Mouse (Mus musculus) right cerebral cortex, postnatal 14 days (tissue): ENCODE data around the gene Usp30.
A peak's percentile ranks its signal among the peaks of the same experiment; 100 is the strongest.

Experiments used
- DNase-seq: peaks from one replicate; pipeline ENCODE4 v3.0.0; 2022

Gene Usp30

DNA sequence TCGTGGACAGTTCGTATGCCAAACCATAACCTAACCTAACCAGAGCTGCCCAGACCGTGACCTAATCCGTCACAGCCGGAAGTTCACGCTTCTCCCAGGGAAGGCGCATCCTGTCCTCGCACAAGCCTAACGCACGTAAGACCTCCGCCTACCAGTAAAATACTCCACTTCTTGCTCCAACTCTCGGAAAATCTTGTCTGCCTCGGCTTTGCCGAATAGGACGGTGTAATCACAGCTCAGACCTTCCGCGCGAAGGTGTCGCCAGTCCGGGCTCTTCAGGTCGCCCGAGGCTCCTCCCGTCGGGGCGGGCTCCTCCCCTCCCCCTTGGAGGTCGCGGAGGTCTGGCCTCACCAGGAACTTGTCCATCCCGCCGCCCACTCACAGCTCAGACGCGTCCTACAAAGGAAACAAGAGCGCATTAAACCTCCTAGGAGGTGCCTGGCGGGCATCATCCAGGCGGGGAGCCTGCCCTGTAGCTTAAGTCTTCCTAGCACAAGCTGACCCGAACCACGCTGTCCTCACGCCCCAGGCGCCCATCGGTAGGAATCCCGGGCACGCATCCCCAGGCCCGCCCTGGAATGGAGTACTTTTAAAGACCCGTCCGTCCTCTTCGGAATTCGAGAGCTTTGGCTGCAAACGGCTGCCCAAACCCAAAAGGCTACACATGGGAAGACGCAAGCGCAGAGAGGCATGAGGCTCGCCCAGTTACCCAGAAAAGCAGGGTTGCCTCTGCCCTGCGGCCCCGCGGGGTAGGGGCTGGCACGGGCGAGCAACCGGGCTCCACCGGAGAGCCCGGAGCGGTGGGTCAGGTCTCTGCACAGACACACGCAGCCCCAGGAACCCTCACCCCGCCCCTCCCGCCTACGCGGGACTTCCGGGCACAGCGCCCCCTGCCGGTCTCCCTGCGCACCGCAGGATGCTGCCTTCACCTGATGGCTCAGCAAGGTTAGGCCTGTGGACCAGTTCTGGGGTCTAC, 62.4 kb downstream of the Usp30 start, which contains the start of gene Alkbh2:
TSS of gene Alkbh2 (minus strand) at position 845 of the 976 bp plus-strand sequence.
- peak; percentile 78 for DNase-seq

DNA sequence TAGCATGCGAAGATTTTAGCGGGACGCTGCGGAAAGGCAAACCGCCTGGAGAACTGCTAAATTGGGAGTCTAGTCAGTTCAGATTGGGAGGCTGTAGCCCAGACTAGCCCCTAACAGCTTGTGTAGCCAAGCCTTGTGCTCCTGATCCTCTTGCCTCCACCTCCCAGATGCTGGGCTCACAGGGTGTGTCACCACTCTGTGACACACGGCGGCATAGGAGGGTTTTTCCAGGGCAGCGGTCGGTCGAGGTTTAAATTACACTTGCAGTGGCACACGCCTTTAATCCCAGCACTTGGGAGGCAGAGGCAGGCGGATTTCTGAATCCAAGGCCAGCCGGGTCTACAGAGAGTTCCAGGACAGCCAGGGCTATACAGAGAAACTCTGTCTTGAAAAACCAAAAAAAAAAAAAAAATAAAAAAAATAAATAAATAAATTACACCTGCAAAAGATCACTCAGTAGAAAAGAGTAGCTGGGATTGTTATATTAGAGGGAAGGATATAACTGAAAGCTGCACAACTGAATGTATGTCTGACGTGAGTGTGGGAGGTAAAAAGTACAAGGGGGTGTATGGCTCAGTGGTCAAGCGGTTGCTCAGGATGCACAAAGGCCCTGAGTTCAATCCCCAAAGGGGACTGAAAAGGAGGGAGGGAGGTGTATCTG, 64.4 kb downstream of the Usp30 start:
- no peak for DNase-seq

DNA sequence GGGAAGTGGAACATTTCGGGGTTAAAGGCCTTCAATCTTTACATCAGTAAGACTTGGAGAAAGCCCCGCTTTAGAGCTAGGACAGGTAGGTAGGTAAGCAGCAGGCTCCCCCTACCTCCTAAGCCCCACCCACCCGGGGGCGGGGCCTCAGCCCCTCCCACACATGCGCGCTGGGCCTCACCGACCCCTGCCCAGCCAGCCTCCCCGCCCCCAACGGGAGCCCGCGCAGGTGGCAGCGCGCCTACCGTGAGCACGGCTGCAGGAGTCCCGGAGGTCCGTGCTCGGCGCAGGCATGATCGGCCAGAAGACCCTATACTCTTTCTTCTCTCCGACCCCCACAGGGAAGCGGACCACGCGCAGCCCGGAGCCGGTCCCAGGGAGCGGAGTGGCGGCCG, 64.9 kb downstream of the Usp30 start, which contains the start of gene Ung:
TSS of gene Ung (plus strand) at position 176 of the 395 bp plus-strand sequence.
- DNase-seq, result peak; percentile 37

DNA sequence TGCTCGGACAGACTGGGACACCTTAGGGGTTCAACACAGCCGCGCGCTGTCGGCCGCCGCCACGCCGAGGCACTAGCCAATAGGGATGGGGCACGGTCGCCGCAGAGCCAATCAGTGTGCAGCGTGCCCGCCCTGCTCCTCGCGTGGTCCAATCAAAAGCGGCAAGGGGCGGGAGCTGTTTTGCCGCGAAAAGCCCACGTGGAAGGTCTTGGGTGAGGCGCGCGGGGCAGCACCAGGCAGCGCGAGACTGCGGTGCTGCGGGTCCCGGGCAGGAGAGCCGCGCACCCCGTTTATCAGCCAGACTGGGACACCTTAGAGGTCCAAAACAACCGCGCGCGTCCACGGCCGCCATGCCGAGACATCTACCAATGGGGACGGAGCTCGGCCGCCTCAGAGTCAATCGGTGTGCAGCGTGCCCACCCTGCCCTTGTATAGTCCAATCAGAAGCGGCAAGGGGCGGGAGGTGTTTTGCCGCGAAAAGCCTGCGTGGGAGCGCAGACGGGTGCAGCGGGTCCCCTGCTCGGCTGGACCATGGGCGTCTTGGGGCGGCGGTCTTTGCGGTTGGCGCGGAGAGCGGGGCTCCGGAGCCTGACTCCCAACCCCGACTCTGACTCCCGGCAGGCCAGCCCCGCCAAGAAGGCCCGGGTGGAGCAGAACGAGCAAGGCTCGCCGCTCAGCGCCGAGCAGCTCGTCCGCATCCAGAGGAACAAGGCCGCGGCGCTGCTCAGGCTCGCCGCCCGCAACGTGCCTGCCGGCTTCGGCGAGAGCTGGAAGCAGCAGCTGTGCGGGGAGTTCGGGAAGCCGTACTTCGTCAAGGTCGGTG, 65.6 kb downstream of the Usp30 start:
- DNase-seq, result peak; percentile 94

DNA sequence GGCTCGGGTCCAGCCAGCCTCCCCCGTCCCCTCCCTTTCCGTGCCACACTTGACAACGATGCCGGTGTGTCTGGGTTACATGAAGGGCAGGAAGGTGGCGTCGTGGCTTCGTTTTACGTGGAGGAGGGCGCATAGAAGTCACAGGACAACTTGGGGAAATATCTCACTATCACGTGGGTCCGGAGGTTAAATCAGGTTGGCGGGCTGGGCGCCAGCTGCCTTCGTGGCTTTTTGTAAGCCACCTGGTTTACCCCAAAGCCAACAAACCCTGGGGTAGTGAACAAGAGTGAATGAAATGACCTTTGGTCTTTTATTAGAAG, 66.2 kb downstream of the Usp30 start:
- DNase-seq, result peak; percentile 39

DNA sequence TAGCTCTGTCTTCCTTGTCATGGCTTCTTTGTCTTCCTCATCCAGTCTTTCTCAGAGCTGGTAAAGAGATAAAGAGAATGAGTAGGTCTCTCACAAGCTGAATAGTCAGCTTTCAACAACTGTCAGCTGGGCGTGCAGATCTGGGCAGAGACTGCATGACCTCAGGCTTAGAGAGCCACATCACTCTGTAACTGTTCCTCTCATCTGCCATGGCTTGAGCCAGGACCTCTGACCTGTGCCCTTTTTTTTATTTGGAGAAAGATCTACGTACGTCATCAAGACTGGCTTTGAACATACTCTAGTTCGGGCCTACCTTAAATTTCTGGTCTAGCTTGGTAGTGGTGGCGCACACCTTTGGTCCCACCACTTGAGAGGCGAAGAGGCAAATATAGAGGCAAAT, 67.6 kb downstream of the Usp30 start:
- DNase-seq, result no peak

DNA sequence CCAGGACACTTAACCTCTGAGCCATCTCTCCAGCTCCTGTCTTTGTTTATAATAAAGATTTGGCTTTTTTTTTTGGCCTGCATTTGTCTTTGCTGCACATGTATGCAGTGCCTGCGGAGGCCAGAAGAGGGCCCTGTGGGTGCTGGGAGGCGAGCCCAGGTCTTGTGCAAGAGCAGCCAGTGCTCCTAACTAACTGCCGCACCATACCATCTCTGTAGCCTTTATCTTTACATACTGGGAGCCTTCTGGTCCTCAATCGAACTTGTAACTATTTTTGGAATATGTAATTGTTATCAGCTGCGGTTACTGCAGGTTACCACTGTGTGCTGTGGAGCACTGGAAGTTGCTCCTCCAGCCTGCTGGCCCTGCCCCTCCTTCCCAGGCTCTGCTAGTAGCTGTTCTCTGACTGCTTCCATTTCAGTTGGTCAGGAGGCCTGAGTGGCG, 68.9 kb downstream of the Usp30 start:
- peak; percentile 56 for DNase-seq

DNA sequence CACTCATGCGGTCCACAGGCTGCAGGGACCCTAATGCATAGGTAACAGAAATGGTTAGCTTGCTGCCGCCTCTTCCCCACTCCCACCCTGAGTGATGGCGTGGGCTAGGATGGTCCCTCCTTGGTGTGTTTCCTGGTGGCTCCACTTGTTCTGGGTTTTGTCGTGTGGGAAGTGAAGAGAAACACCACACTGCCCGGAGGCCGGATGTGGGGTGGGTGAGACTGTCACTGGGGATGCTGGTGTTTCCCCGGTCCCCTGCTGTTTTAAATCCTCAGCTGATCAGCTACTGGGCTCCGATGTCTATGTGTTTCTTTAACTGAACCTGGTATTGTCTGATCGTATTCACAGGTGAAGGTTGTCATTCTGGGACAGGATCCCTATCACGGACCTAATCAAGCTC, 70.3 kb downstream of the Usp30 start:
- no peak for DNase-seq

DNA sequence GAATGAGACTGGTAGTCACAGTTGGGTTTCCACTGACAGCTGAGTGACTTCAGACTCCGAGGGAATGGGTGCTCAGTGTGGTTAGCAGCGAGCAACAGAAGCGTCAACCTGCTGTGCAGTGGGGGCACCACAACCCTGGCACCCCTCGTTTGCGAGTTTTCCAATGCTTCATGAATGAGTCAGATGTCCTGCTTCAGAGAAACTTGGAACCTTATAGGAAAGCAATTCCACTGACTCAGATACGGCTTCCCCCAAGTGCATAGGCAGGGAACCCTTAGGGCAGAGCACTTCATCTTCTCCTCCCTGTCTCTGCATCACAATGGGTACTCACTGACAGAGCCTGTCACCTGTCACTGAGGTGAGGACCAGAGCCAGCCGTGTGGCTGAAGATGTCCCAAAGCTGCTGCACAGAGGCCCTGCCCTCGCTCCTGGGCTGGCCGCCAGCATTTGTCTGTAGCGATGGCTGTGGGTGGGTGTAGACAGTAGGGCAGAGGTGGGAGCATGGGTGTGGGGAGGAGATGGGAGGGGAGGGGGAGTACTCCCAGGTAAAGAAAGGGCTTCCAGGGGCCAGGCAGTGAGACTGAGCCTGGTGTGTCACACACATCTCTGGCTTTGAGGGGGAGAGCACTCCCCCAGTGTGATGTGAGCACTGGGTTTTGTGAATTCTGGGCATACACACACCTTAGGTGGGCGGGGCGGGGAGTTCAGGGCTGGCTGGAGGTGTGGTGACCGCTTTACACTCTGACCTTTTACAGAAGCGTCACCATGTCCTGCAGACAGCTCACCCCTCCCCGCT, 72.4 kb downstream of the Usp30 start:
- DNase-seq, result no peak

DNA sequence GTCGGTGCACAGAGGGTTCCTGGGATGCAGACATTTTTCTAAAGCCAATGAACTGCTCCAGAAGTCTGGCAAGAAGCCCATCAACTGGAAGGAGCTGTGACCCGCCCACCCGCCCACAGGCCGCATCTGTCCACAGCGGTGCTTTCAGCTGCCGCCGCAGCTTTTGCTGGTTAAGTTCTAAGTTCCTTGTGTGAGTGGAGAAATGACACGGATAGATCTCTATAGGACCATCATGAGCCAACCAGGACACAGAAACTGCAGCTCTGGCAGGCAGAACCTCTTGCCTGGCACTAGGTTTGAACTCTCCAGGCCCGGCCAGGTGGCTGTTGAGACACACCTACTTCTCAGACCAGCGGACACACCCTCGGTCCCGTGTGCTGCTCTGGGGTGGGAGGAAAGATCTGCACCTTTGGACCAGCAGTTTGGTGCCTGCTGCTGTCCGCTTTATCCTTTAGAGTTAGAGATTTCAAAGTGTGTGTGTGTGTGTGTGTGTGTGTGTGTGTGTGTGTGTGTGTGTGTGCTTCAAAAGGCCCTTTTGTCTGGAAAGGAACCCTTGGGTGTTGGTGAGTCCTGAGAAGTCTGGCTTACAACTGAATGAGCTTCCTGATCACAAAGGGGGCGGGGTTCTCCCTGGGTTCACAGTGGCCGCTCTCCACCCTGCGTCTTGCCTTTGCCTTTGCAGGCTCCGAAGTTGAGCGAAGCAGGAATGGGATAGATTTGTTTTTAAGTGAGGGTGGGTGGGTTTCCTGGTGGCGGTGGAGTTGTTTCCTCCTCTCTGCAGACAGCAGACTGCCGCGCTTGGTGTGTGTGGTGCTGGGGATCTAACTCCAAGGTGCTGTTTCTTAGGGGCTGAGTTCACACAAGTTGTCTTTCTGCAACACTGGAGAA, 73.3 kb downstream of the Usp30 start:
- DNase-seq, result no peak

DNA sequence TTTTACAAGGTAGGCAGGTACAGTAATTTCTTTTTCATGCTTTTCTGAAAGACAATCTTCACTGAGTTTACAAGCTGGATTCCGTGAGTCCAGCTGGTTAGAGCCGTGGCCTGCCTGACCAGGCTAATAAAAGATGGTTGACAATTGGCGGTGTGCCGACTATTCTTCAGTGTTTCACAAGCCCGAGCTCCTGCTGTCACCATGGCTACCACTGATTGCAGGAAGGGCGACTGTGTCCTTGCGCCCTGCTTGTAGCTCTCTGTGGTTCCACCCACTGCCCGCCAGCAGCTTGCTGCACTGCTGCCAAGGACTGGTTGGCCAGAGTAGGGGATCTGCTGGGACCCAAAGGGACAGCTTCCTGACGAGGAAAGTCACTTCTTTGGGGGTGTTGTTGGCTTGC, 73.9 kb downstream of the Usp30 start:
- DNase-seq, result peak; percentile 78

DNA sequence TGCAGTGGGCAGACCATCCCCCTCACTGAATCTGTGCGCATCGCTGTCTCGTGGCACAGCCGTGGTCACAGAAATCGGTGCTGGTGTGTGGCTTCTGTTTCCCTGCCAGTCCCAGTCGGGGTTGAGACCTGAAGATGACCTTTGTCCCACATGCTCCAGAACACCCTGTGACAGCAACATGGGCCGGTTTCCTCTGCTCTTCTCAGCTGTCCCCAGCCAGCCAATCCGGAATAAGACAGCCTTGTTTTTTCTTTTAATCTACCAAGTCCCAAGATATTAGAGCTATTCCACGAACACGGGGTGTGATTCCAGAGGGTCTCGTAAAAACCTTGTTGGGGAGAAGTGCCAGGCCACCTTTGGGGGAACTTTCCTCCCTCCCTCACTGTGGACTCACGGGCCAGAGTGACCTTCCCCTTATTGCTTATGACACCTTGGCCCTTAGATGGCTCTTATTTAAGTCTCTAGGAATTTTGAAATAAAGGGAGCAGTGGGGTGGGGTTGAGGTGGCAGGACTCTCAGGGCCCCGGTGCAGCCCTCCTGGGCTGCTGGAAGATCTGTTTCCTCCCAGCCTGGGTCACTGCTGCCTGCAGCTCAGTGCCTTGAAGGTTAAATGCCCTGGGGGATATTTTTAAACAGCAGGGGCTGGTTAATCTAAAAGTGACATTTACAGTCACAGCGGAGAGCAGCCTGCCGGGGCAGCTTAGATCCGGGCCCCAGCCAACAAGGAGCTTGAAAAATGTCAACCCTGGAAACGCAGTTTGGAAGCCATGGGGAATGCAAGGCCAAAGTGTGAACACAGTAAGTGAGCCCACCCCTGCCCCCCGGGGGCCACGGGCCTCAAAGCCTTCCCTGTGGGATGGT, 81.0 kb downstream of the Usp30 start, which contains the start of gene Acacb:
TSS of gene Acacb (plus strand) at position 508 of the 861 bp plus-strand sequence.
- no peak for DNase-seq

DNA sequence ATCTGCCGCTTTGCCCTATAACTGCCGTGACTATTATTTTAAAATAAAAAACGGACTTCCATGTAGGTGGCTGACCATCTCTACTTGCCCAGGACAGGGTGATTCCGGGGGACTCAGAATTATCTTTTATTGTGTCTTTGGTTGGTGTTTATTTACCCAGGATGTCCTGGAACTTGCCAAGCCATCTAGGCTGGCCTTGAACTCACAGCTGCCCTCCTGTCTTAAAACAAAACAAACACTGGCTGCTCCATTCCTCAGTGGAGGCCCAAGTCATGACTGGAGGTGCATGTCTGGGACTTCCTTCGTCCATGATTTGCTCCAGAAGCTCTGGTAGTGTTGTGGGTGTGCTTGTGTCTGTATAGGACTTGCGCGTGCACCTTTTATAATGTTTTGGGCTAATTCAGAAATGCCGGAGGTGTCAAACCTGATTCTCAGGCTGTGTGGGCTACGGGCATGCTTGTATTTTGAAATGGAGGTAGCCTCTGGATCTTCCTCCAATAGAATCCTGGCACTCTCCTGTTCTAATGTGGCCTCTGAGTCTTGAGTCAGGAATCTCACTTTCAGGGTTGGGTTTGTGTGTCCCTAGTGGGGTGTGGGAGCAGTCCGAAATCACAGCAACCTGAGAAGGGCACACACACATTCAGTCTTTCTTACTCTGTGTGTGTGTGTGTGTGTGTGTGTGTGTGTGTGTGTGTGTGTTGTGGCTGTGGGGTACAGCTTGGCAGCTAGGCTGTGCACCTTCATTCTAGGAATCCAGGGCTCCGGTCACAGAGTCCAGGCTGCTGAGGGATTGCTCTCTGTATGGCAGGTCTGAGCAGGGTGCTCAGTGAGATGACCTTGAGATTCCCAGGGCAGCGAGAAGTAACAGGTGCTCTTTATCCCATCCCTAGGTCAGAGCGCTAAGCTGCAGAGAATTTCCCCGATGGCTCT, 82.0 kb downstream of the Usp30 start:
- no peak for DNase-seq

DNA sequence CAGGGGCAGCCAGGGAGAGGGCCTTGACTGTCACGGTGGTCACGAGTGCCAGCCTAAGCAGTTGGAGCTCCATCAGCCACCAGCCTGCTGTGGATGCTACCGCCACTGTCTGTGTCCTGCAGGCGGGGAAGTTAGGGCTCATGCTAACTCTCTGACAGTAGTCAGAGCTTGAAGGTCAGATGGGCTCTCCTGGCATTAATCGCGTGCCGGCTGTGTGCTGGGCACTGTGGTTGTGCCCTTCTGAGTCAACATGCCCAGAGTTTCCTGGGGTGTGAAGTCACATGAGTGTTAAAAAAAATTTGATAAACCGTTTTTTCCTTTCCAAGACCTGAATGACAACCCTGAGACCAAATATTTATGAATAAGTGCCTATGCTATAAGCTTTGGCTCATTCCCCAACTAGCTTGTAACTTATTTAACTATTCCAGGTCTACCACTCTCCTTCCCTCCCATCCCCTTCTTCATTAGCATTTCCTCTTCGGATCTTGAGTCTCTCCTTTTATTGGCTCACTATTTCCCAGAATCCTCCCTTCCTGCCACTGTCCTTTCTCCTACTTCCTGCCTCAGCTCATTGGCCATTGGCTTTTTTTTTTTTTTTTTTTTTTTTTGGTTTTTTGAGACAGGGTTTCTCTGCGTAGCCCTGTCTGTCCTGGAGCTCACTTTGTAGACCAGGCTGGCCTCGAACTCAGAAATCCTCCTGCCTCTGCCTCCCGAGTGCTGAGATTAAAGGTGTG, 87.3 kb downstream of the Usp30 start:
- DNase-seq, result no peak

DNA sequence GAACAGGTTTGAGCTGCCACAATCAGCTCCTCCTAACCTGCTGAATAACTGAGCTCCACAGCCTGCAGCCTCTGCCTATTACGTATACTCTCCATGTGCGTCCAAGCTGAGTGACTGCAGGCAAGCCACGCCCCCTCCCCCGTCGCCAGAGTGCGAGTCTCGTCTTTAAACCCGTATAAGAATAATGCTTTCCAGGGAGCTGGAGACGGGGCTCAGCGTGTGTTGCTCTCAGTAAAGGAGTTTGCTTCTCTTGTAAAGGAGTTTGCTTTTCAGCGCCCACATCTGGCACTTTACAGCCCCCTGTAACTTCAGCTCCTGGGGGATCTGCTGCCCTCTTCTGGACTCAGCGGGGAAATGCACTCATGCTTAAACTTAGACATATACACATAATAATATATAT, 88.2 kb downstream of the Usp30 start:
- DNase-seq, result no peak

DNA sequence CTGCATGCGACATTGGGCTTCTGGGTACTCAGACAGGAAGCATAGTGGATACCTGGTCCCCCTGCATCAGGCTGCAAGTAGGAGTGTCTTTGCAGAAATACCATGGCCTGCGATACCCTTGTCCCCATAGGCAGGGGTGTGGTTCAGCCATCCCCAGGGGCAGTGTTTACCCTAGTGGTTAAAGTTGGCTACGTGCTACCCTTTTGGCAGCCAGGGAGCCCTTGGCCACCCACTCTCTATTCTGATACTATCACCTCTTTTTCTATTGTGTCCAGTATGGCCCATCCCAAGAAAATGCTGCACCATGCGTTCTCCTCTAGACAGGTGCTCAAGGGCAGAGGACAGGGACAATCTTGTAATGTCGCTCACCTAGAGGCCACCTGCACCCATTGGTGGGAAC, 89.5 kb downstream of the Usp30 start:
- no peak for DNase-seq

DNA sequence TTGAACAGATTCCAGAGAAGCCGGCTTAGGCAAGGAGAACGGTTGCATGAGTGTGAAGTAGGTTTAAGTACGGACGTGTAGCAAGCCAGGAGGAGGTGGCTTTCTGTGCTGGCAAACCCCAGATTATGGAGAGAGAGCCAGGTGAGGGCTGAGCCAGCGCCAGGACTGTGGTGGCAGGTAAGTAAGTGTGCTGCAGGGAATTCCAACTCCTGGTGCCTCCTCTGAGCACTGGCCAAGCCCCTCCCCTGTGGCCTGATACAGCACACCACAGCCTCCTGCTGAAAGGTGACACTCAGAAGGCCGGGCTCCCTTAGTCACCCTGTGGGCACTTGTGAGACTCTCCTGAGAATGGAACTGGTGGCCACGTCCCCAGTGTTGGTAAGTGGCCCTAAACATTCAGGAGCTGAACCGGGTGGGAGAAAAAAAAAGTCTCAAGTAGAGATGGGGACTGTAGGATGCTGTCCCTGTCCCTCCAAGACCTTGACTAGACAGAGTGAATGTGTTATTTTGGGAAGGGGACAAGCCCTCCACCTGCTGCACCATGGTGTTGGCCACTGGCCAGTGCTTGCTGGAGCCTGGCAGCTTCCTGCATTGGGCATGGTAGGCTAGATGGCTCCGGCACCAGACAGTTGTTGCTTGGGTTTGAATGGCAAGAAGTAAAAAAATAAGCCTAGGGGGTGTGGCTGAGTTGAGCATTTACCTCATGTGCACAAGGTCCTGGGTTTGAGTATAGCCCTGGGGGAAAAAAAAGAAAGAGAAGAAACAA, 90.1 kb downstream of the Usp30 start:
- no peak for DNase-seq
